Mouse (Mus musculus) common myeloid progenitor, adult 5-6 weeks (primary cell): Measurements from ENCODE around the gene Gstz1. TPM values are rescaled to one million over a fixed set of nuclear protein-coding genes. Genes with fewer than 3 reads are reported as not detected.

Experiments used
- total RNA-seq: library from RNA; stranded (forward); fragments of 200-1000, 187-1606 nt; gene quantifications from 2 replicates; pipeline ENCODE4 v1.2.3, GENCODE M21; 2017

Gstz1 gene
- total RNA-seq, 1 experiment from 2014 or later: 19.7 TPM

Other genes starting within 250 kb of the Gstz1 start
- gene Cipc, start 200.1 kb upstream of the Gstz1 start, total RNA-seq: 23.8 and 33.9 TPM in 2 replicates
- not detected in 2 replicates for gene Zdhhc22, start 156.7 kb upstream of the Gstz1 start, total RNA-seq
- not detected in 2 replicates for gene Tmem63c, start 125.8 kb upstream of the Gstz1 start, total RNA-seq
- not detected in 2 replicates for gene Ngb, start 44.6 kb upstream of the Gstz1 start, total RNA-seq
- gene Pomt2, start 803 bp downstream of the Gstz1 start, total RNA-seq: 7.9 and 9.7 TPM in 2 replicates
- 2.1 TPM in 1 of 2 replicates, not detected in the other for gene Samd15, start 52.6 kb downstream of the Gstz1 start, total RNA-seq
- 8.1 TPM in 2 replicates for gene Tmed8, start 53.3 kb downstream of the Gstz1 start, total RNA-seq
- not detected in 2 replicates for gene Noxred1, start 91.6 kb downstream of the Gstz1 start, total RNA-seq
- 19.3 and 23.7 TPM in 2 replicates for gene Vipas39, start 119.1 kb downstream of the Gstz1 start, total RNA-seq
- gene Ahsa1, start 119.3 kb downstream of the Gstz1 start, total RNA-seq: 253 and 275 TPM in 2 replicates
- not detected in 2 replicates for gene Ism2, start 152.5 kb downstream of the Gstz1 start, total RNA-seq
- gene Sptlc2, start 241.2 kb downstream of the Gstz1 start, total RNA-seq: 70.8 and 79.8 TPM in 2 replicates